Mouse (Mus musculus): ENCODE measurements around the gene Notch4. TPM values are rescaled to one million over a fixed set of nuclear protein-coding genes. Genes with fewer than 3 reads are reported as not detected.

Notch4 gene
- polyA plus RNA-seq, 2 experiments = 0.67 to 0.99 TPM

GRCm38 (mm10) chr17:34583819-34584218, 19.8 kb downstream of the Notch4 start:
- no peak overlapping the region for H3K4me2 ChIP-seq (ENCODE audit: low read depth)
- WGBS (ENCODE audit: insufficient replicate concordance) = 88% methylated on average over 8 of the region's 8 CpGs
- H3K27ac ChIP-seq = no peak overlapping the region
- H3K4me3 ChIP-seq (ENCODE audit: insufficient read depth in 1 of 2, low read depth in 2 of 2, low read length in 2 of 2) = no peak overlapping the region
- H3K9ac ChIP-seq (replicated peaks) = no peak overlapping the region
- DNase-seq (ENCODE audit: low read depth in 3 of 3, low spot score in 3 of 3) (no peak), ATAC-seq (ENCODE audit: insufficient read depth) (no peak)
- no peak for TF ChIP-seq EP300 (IDR thresholded peaks at IDR 0.05; ENCODE audit: low read depth)
- TF ChIP-seq CTCF (IDR thresholded peaks at IDR 0.05; ENCODE audit: low read depth) = no peak
- H3K9me3 ChIP-seq (ENCODE audit: control insufficient read depth, low read length) = no peaks in the 10 kb centered on the region
- H3K36me3 ChIP-seq (replicated peaks; ENCODE audit: control insufficient read depth, insufficient read depth, low read depth) = no peaks in the 10 kb centered on the region
- H3K27me3 ChIP-seq (ENCODE audit: control insufficient read depth, insufficient read depth, low read length) = no peaks in the 10 kb centered on the region
- peaks cover 8 to 9% of the 10 kb centered on the region in 2 experiments for H3K4me1 ChIP-seq (replicated peaks; ENCODE audit: control insufficient read depth in 2 of 2, insufficient read depth in 2 of 2, low read length in 1 of 2)

GRCm38 (mm10) chr17:34585121-34585520, 21.1 kb downstream of the Notch4 start:
- Histone ChIP-seq H3K4me1 (replicated peaks; ENCODE audit: control insufficient read depth in 2 of 2, insufficient read depth in 2 of 2, low read length in 1 of 2) (peaks cover 11 to 15% of the 10 kb centered on the region in 2 experiments), H3K9me3 (ENCODE audit: control insufficient read depth, low read length) (no peaks in the 10 kb centered on the region), H3K4me3 (ENCODE audit: insufficient read depth in 1 of 2, low read depth in 2 of 2, low read length in 2 of 2) (no peak overlapping the region), H3K27me3 (ENCODE audit: control insufficient read depth, insufficient read depth, low read length) (no peaks in the 10 kb centered on the region), H3K4me2 (ENCODE audit: low read depth) (no peak overlapping the region), H3K27ac (no peak overlapping the region), H3K9ac (replicated peaks) (no peak overlapping the region), H3K36me3 (replicated peaks; ENCODE audit: control insufficient read depth, insufficient read depth, low read depth) (no peaks in the 10 kb centered on the region)
- TF ChIP-seq CTCF (IDR thresholded peaks at IDR 0.05; ENCODE audit: low read depth) (no peak), EP300 (IDR thresholded peaks at IDR 0.05; ENCODE audit: low read depth) (no peak)
- ATAC-seq (ENCODE audit: insufficient read depth) (no peak), DNase-seq (ENCODE audit: low read depth in 3 of 3, low spot score in 3 of 3) (no peak)
- WGBS (ENCODE audit: insufficient replicate concordance) = 77% methylated on average over 8 of the region's 8 CpGs

GRCm38 (mm10) chr17:34585877-34586771, 22.1 kb downstream of the Notch4 start:
- no peak for TF ChIP-seq EP300 (IDR thresholded peaks at IDR 0.05; ENCODE audit: low read depth)
- no peak for TF ChIP-seq CTCF (IDR thresholded peaks at IDR 0.05; ENCODE audit: low read depth)
- H3K4me3 ChIP-seq (ENCODE audit: insufficient read depth in 1 of 2, low read depth in 2 of 2, low read length in 2 of 2) = peak overlapping the region; percentile 66 to 69
- WGBS (ENCODE audit: insufficient replicate concordance) = 45% methylated on average over 32 of the region's 32 CpGs
- peaks cover 15 to 24% of the 10 kb centered on the region in 2 experiments for H3K4me1 ChIP-seq (replicated peaks; ENCODE audit: control insufficient read depth in 2 of 2, insufficient read depth in 2 of 2, low read length in 1 of 2)
- H3K9me3 ChIP-seq (ENCODE audit: control insufficient read depth, low read length) = no peaks in the 10 kb centered on the region
- H3K27me3 ChIP-seq (ENCODE audit: control insufficient read depth, insufficient read depth, low read length) = no peaks in the 10 kb centered on the region
- no peak overlapping the region for H3K9ac ChIP-seq (replicated peaks)
- peak overlapping the region; percentile 89 for H3K4me2 ChIP-seq (ENCODE audit: low read depth)
- H3K36me3 ChIP-seq (replicated peaks; ENCODE audit: control insufficient read depth, insufficient read depth, low read depth) = no peaks in the 10 kb centered on the region
- no peak overlapping the region for H3K27ac ChIP-seq
- DNase-seq (ENCODE audit: low read depth in 3 of 3, low spot score in 3 of 3) = no peak
- ATAC-seq (ENCODE audit: insufficient read depth) = no peak

GRCm38 (mm10) chr17:34586796-34587422, 22.8 kb downstream of the Notch4 start:
- WGBS (ENCODE audit: insufficient replicate concordance) = 1% methylated on average over 37 of the region's 38 CpGs
- Histone ChIP-seq H3K27me3 (ENCODE audit: control insufficient read depth, insufficient read depth, low read length) (no peaks in the 10 kb centered on the region), H3K4me2 (ENCODE audit: low read depth) (peak overlapping the region; percentile 89), H3K4me3 (ENCODE audit: insufficient read depth in 1 of 2, low read depth in 2 of 2, low read length in 2 of 2) (peak overlapping the region; percentile 66 to 69), H3K9me3 (ENCODE audit: control insufficient read depth, low read length) (no peaks in the 10 kb centered on the region), H3K4me1 (replicated peaks; ENCODE audit: control insufficient read depth in 2 of 2, insufficient read depth in 2 of 2, low read length in 1 of 2) (peaks cover 21 to 29% of the 10 kb centered on the region in 2 experiments), H3K27ac (no peak overlapping the region), H3K9ac (replicated peaks) (peak overlapping the region; percentile 83), H3K36me3 (replicated peaks; ENCODE audit: control insufficient read depth, insufficient read depth, low read depth) (no peaks in the 10 kb centered on the region)
- DNase-seq (ENCODE audit: low read depth in 3 of 3, low spot score in 3 of 3) = peak; percentile 70 to 75 (median 71)
- ATAC-seq (ENCODE audit: insufficient read depth) = peak; percentile 82
- TF ChIP-seq EP300 (IDR thresholded peaks at IDR 0.05; ENCODE audit: low read depth) = no peak
- TF ChIP-seq CTCF (IDR thresholded peaks at IDR 0.05; ENCODE audit: low read depth) = no peak

GRCm38 (mm10) chr17:34587423-34587811, 23.3 kb downstream of the Notch4 start:
- no peaks in the 10 kb centered on the region for H3K9me3 ChIP-seq (ENCODE audit: control insufficient read depth, low read length)
- H3K9ac ChIP-seq (replicated peaks) = peak overlapping the region; percentile 83
- TF ChIP-seq EP300 (IDR thresholded peaks at IDR 0.05; ENCODE audit: low read depth) = no peak
- TF ChIP-seq CTCF (IDR thresholded peaks at IDR 0.05; ENCODE audit: low read depth) = no peak
- DNase-seq (ENCODE audit: low read depth in 3 of 3, low spot score in 3 of 3) = peak; percentile 85 to 89 (median 87)
- no peaks in the 10 kb centered on the region for H3K36me3 ChIP-seq (replicated peaks; ENCODE audit: control insufficient read depth, insufficient read depth, low read depth)
- H3K4me2 ChIP-seq (ENCODE audit: low read depth) = peak overlapping the region; percentile 89
- ATAC-seq (ENCODE audit: insufficient read depth) = peak; percentile 88
- peaks cover 21 to 29% of the 10 kb centered on the region in 2 experiments for H3K4me1 ChIP-seq (replicated peaks; ENCODE audit: control insufficient read depth in 2 of 2, insufficient read depth in 2 of 2, low read length in 1 of 2)
- peak overlapping the region; percentile 5; the same call in 1 of the 2 replicates for H3K27ac ChIP-seq
- WGBS (ENCODE audit: insufficient replicate concordance) = 0% methylated on average over 49 of the region's 50 CpGs
- H3K4me3 ChIP-seq (ENCODE audit: insufficient read depth in 1 of 2, low read depth in 2 of 2, low read length in 2 of 2) = peak overlapping the region; percentile 69
- no peaks in the 10 kb centered on the region for H3K27me3 ChIP-seq (ENCODE audit: control insufficient read depth, insufficient read depth, low read length)
